Mouse (Mus musculus): Measurements from ENCODE around the gene Synj2. TPM values are rescaled to one million over a fixed set of nuclear protein-coding genes. Genes with fewer than 3 reads are reported as not detected.

Gene Synj2
- polyA plus RNA-seq, 1 experiment from 2014 or later: 0.81 TPM

GRCm38 (mm10) chr17:5911591-5911990 lies 29.5 kb upstream of the Synj2 start:
- Histone ChIP-seq H3K4me1 (no peaks in the 10 kb centered on the region), H3K27ac (replicated peaks) (no peak overlapping the region), H3K4me3 (no peak overlapping the region), H3K9me3 (no peaks in the 10 kb centered on the region), H3K4me2 (replicated peaks) (no peak overlapping the region), H3K9ac (replicated peaks) (no peak overlapping the region), H3K27me3 (no peaks in the 10 kb centered on the region), H3K36me3 (no peaks in the 10 kb centered on the region)
- WGBS: 80% methylated on average over 12 of the region's 12 CpGs
- no peak for ATAC-seq (replicated peaks)

- H3K27me3 ChIP-seq: no peaks in the 10 kb centered on the region
- no peaks in the 10 kb centered on the region for H3K4me1 ChIP-seq
- no peak overlapping the region for H3K27ac ChIP-seq (replicated peaks)
- no peak overlapping the region for H3K4me2 ChIP-seq (replicated peaks)
- H3K36me3 ChIP-seq: no peaks in the 10 kb centered on the region
- no peak overlapping the region for H3K4me3 ChIP-seq
- ATAC-seq (replicated peaks): no peak
- 97% methylated on average over 4 of the region's 4 CpGs for WGBS
- no peaks in the 10 kb centered on the region for H3K9me3 ChIP-seq
- H3K9ac ChIP-seq (replicated peaks): no peak overlapping the region
These were observed 28.3 kb upstream of the Synj2 start for GRCm38 (mm10) chr17:5912797-5913196.

- H3K27ac ChIP-seq (replicated peaks): no peak overlapping the region
- H3K9me3 ChIP-seq: no peaks in the 10 kb centered on the region
- no peak overlapping the region for H3K4me2 ChIP-seq (replicated peaks)
- no peaks in the 10 kb centered on the region for H3K27me3 ChIP-seq
- H3K36me3 ChIP-seq: no peaks in the 10 kb centered on the region
- no peak overlapping the region for H3K4me3 ChIP-seq
- ATAC-seq (replicated peaks): no peak
- 90% methylated on average over 5 of the region's 5 CpGs for whole genome bisulfite sequencing
- H3K9ac ChIP-seq (replicated peaks): no peak overlapping the region
- H3K4me1 ChIP-seq: no peaks in the 10 kb centered on the region
These were observed 26.9 kb upstream of the Synj2 start for GRCm38 (mm10) chr17:5914217-5914616.

GRCm38 (mm10) chr17:5921954-5922353 lies 19.1 kb upstream of the Synj2 start:
- no peak for ATAC-seq (replicated peaks)
- no peak overlapping the region for H3K27ac ChIP-seq (replicated peaks)
- no peak overlapping the region for H3K4me2 ChIP-seq (replicated peaks)
- H3K4me3 ChIP-seq: no peak overlapping the region
- H3K9me3 ChIP-seq: no peaks in the 10 kb centered on the region
- 95% methylated on average over 8 of the region's 8 CpGs for WGBS
- no peaks in the 10 kb centered on the region for H3K36me3 ChIP-seq
- H3K27me3 ChIP-seq: no peaks in the 10 kb centered on the region
- no peak overlapping the region for H3K9ac ChIP-seq (replicated peaks)
- H3K4me1 ChIP-seq: 0 out of 2 replicates have a peak, but pooled peaks cover 5% of the 10 kb centered on the region

- WGBS: 68% methylated on average over 9 of the region's 9 CpGs
- Histone ChIP-seq H3K27me3 (no peaks in the 10 kb centered on the region), H3K4me2 (replicated peaks) (no peak overlapping the region)
These were observed 17.8 kb upstream of the Synj2 start for GRCm38 (mm10) chr17:5923281-5923680.

GRCm38 (mm10) chr17:5924238-5924637 lies 16.8 kb upstream of the Synj2 start:
- Histone ChIP-seq H3K4me2 (replicated peaks) (no peak overlapping the region), H3K4me1 (0 out of 2 replicates have a peak, but pooled peaks cover 5% of the 10 kb centered on the region), H3K36me3 (no peaks in the 10 kb centered on the region), H3K27ac (replicated peaks) (no peak overlapping the region; the same call in 1 of the 2 replicates), H3K4me3 (no peak overlapping the region), H3K9me3 (no peaks in the 10 kb centered on the region), H3K27me3 (no peaks in the 10 kb centered on the region), H3K9ac (replicated peaks) (no peak overlapping the region)
- 38% methylated on average over 8 of the region's 8 CpGs for WGBS
- ATAC-seq (replicated peaks): no peak

More at GRCm38 (mm10) chr17:5923281-5923680, 17.8 kb upstream of the Synj2 start:
- Histone ChIP-seq H3K9ac (replicated peaks) (no peak overlapping the region), H3K4me3 (no peak overlapping the region), H3K9me3 (no peaks in the 10 kb centered on the region), H3K27ac (replicated peaks) (no peak overlapping the region), H3K4me1 (0 out of 2 replicates have a peak, but pooled peaks cover 5% of the 10 kb centered on the region), H3K36me3 (no peaks in the 10 kb centered on the region)
- ATAC-seq (replicated peaks): no peak

GRCm38 (mm10) chr17:5926710-5927109 lies 14.4 kb upstream of the Synj2 start:
- Histone ChIP-seq H3K4me1 (0 out of 2 replicates have a peak, but pooled peaks cover 5% of the 10 kb centered on the region), H3K27ac (replicated peaks) (no peak overlapping the region), H3K36me3 (no peaks in the 10 kb centered on the region), H3K9ac (replicated peaks) (no peak overlapping the region), H3K9me3 (no peaks in the 10 kb centered on the region), H3K4me3 (no peak overlapping the region), H3K4me2 (replicated peaks) (no peak overlapping the region), H3K27me3 (no peaks in the 10 kb centered on the region)
- ATAC-seq (replicated peaks): no peak
- 88% methylated on average over 7 of the region's 7 CpGs for WGBS

- Histone ChIP-seq H3K4me1 (0 out of 2 replicates have a peak, but pooled peaks cover 1% of the 10 kb centered on the region), H3K9ac (replicated peaks) (no peak overlapping the region), H3K27ac (replicated peaks) (no peak overlapping the region), H3K9me3 (no peaks in the 10 kb centered on the region), H3K27me3 (no peaks in the 10 kb centered on the region), H3K4me3 (no peak overlapping the region), H3K4me2 (replicated peaks) (no peak overlapping the region), H3K36me3 (no peaks in the 10 kb centered on the region)
- ATAC-seq (replicated peaks): no peak
- WGBS: 82% methylated on average over 6 of the region's 6 CpGs
These were observed 12.0 kb upstream of the Synj2 start for GRCm38 (mm10) chr17:5929031-5929430.

GRCm38 (mm10) chr17:5932161-5932560 lies 8.9 kb upstream of the Synj2 start:
- H3K4me3 ChIP-seq: no peak overlapping the region
- H3K27ac ChIP-seq (replicated peaks): no peak overlapping the region
- H3K36me3 ChIP-seq: no peaks in the 10 kb centered on the region
- no peak for ATAC-seq (replicated peaks)
- WGBS: 84% methylated on average over 5 of the region's 5 CpGs
- peaks cover 9% of the 10 kb centered on the region for H3K4me1 ChIP-seq
- no peak overlapping the region for H3K9ac ChIP-seq (replicated peaks)
- no peaks in the 10 kb centered on the region for H3K27me3 ChIP-seq
- no peaks in the 10 kb centered on the region for H3K9me3 ChIP-seq
- no peak overlapping the region for H3K4me2 ChIP-seq (replicated peaks)

- under 1% methylated on average over 30 of the region's 30 CpGs for WGBS
These were observed 6.3 kb upstream of the Synj2 start for GRCm38 (mm10) chr17:5934554-5935324.

GRCm38 (mm10) chr17:5935680-5936079 lies 5.4 kb upstream of the Synj2 start:
- Histone ChIP-seq H3K4me2 (replicated peaks) (no peak overlapping the region), H3K27me3 (peaks cover 6% of the 10 kb centered on the region)
- ATAC-seq (replicated peaks): no peak

More at GRCm38 (mm10) chr17:5934554-5935324, 6.3 kb upstream of the Synj2 start:
- peaks cover 9% of the 10 kb centered on the region for H3K4me1 ChIP-seq
- ATAC-seq (replicated peaks): peak; percentile 77
- peak overlapping the region; percentile 64 for H3K4me2 ChIP-seq (replicated peaks)
- no peaks in the 10 kb centered on the region for H3K36me3 ChIP-seq
- H3K4me3 ChIP-seq: peak overlapping the region; percentile 39
- H3K9me3 ChIP-seq: no peaks in the 10 kb centered on the region
- H3K9ac ChIP-seq (replicated peaks): peak overlapping the region; percentile 45
- no peaks in the 10 kb centered on the region for H3K27me3 ChIP-seq
- no peak overlapping the region for H3K27ac ChIP-seq (replicated peaks)

GRCm38 (mm10) chr17:5936276-5936675 lies 4.8 kb upstream of the Synj2 start:
- H3K4me1 ChIP-seq: peaks cover 13% of the 10 kb centered on the region
- no peaks in the 10 kb centered on the region for H3K36me3 ChIP-seq
- no peaks in the 10 kb centered on the region for H3K9me3 ChIP-seq
- H3K27me3 ChIP-seq: peaks cover 9% of the 10 kb centered on the region
- no peak overlapping the region for H3K27ac ChIP-seq (replicated peaks)
- ATAC-seq (replicated peaks): no peak
- H3K4me3 ChIP-seq: no peak overlapping the region
- 53% methylated on average over 14 of the region's 14 CpGs for WGBS
- H3K4me2 ChIP-seq (replicated peaks): no peak overlapping the region
- no peak overlapping the region for H3K9ac ChIP-seq (replicated peaks)

More at GRCm38 (mm10) chr17:5935680-5936079, 5.4 kb upstream of the Synj2 start:
- H3K9ac ChIP-seq (replicated peaks): no peak overlapping the region
- H3K4me1 ChIP-seq: peaks cover 11% of the 10 kb centered on the region
- no peaks in the 10 kb centered on the region for H3K36me3 ChIP-seq
- H3K4me3 ChIP-seq: no peak overlapping the region
- 64% methylated on average over 3 of the region's 3 CpGs for WGBS
- no peak overlapping the region for H3K27ac ChIP-seq (replicated peaks)
- H3K9me3 ChIP-seq: no peaks in the 10 kb centered on the region

All from forebrain, embryonic 15.5 days (tissue).